Mouse (Mus musculus): ENCODE measurements around the gene Iqsec2. TPM values are rescaled to one million over a fixed set of nuclear protein-coding genes. Genes with fewer than 3 reads are reported as not detected.
"Not testable (repeated sequence)": the region's sequence is repeated elsewhere in the genome, so short reads cannot be mapped to it uniquely, and the experiment has no call there.

Gene Iqsec2
- polyA plus RNA-seq, 1 experiment: 10.8 TPM

DNA sequence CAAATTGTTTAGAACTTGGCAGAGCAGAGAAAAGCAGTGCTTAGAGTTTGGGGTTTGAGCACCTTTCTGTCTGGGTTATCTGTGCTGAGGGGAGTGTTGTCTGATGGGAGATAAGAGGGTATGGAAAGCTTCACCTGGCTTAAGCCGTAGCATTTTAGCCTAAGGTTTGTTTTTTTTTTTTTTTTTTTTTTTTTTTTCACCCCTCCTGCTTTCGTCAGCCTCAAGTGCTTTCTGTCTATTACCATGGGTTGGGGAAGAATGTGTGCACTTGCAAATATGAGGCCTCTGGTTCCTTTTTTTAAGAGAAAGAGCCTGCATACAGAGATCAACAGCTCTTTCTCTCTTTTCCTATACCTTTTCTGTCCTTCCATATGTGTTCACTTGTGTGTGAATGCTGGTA lies 91.7 kb downstream of the Iqsec2 start:
- no peak for DNase-seq (ENCODE audit: low read depth, low spot score)
- 66% methylated on average over 2 of the region's 2 CpGs for WGBS

- WGBS: 83% methylated on average over 6 of the region's 6 CpGs
- DNase-seq (ENCODE audit: low read depth, low spot score): not testable (repeated sequence)
Observed at GRCm38 (mm10) chrX:152243140-152243539, 99.1 kb downstream of the Iqsec2 start.

DNA sequence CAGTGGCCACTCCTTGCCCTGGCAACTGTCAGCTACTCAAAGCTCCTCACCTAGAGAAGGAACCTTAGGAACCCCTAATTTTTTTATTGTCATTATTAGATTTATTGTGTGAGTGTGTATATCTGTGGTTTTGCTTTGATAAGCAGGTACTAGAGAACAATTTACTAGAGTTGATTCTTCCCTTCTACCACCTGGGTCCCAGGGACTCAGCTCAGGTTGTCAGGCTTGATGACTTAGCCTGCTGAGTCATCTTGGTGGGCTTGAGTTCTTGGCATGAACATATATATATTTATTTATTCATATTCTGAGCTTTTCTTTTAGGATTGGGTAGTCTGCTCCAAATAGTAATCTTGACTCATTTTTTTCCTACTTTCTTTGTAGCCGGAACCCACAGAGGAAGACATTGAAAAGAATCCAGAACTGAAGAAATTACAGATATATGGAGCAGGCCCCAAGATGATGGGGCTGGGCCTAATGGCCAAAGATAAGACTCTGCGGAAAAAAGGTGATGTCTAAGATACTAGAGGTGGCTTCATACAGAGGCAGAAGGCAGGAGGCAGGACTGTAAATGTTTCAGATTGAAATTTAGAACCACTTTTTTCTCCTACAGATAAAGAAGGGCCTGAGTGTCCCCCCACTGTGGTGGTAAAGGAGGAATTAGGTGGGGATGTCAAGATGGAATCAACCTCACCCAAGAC lies 100.6 kb downstream of the Iqsec2 start:
- 95% methylated on average over 2 of the region's 2 CpGs for WGBS
- no peak for DNase-seq (ENCODE audit: low read depth, low spot score)

DNA sequence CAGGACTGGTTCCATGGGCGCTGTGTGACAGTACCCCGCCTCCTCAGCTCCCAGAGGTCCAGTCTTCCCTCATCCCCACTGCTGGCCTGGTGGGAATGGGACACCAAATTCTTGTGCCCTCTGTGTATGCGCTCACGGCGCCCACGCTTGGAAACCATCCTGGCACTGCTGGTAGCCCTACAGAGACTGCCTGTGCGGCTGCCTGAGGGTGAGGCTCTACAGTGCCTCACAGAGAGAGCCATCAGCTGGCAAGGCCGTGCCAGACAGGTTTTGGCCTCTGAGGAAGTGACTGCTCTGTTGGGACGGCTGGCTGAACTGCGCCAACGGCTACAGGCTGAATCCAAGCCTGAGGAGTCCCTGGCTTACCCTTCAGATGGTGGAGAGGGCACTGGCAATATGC lies 127.1 kb downstream of the Iqsec2 start:
- no peak for DNase-seq (ENCODE audit: low read depth, low spot score)
- WGBS: 94% methylated on average over 11 of the region's 11 CpGs

Other genes starting within 250 kb of the Iqsec2 start
- gene Hsd17b10, start 142.4 kb upstream of the Iqsec2 start, polyA plus RNA-seq (2012; rRNA removed): 62.4 and 66.5 TPM in 2 replicates
- gene Ribc1, start 128.0 kb upstream of the Iqsec2 start, polyA plus RNA-seq (2012; rRNA removed): 0.34 and 0.61 TPM in 2 replicates
- 21.7 and 22.4 TPM in 2 replicates for gene Smc1a, start 127.8 kb upstream of the Iqsec2 start, polyA plus RNA-seq (2012; rRNA removed)
- 42.7 and 61.0 TPM in 2 replicates for gene Kdm5c, start 88.8 kb downstream of the Iqsec2 start, polyA plus RNA-seq (2012; rRNA removed)
- 1.3 and 3.0 TPM in 2 replicates for gene Kantr, start 183.2 kb downstream of the Iqsec2 start, polyA plus RNA-seq (2012; rRNA removed)
- gene Tspyl2, start 198.2 kb downstream of the Iqsec2 start, polyA plus RNA-seq (2012; rRNA removed): 10.5 and 12.8 TPM in 2 replicates
- gene Gpr173, start 224.4 kb downstream of the Iqsec2 start, polyA plus RNA-seq (2012; rRNA removed): 0.67 and 0.80 TPM in 2 replicates